Mouse (Mus musculus) embryonic fibroblast, embryonic 13.5 days (primary cell): ENCODE data around the gene Kcnj8.

Experiments used
- CTCF ChIP-seq: IDR thresholded peaks from 2 replicates; pipeline ENCODE4 v1.5.1; 2011; ENCODE audit warnings: mild to moderate bottlenecking, control low read depth, low read length, moderate library complexity, borderline replicate concordance; ENCODE audit not compliant: insufficient read depth
- POLR2A ChIP-seq: IDR thresholded peaks from 2 replicates; pipeline ENCODE4 v1.6.1; 2011; ENCODE audit warnings: low read depth, mild to moderate bottlenecking, control low read depth, low read length, moderate library complexity

DNA sequence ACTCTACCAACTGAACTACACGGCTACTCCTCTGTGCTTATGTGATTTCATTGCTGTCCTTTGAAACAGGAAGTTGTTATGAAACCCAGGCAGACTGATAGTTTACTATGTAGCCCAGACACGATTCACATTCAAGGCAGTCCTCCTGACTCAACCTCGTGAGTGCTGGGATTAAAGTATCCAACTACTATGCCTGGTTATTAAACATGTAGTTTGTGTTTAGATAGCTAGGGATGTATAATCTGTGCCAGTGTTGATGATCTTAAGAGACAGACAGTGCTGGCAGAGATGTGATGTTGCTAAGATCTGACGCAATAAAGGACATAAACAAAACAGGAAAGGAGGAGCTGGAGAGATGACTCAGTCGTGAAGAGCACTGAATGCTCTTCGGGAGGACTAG, 1.5 kb upstream of the Kcnj8 start:
- TF ChIP-seq POLR2A, result no peak
- no peak for TF ChIP-seq CTCF
